Mouse (Mus musculus): Measurements from ENCODE around the gene Ksr2. TPM values are rescaled to one million over a fixed set of nuclear protein-coding genes. Genes with fewer than 3 reads are reported as not detected.

Gene Ksr2
- polyA plus RNA-seq (2014; fragmentation: Illumina TruSeq; extraction: RNeasy Lipid Tissue Mini Kit (QIAGEN cat#74804); ENCODE audit: low read depth, low replicate concordance), result 0.96 TPM

GRCm38 (mm10) chr5:117413507-117414501 is at the start of gene Ksr2:
Gene Ksr2, plus strand, starts transcription at chr5:117414000.

DNA sequence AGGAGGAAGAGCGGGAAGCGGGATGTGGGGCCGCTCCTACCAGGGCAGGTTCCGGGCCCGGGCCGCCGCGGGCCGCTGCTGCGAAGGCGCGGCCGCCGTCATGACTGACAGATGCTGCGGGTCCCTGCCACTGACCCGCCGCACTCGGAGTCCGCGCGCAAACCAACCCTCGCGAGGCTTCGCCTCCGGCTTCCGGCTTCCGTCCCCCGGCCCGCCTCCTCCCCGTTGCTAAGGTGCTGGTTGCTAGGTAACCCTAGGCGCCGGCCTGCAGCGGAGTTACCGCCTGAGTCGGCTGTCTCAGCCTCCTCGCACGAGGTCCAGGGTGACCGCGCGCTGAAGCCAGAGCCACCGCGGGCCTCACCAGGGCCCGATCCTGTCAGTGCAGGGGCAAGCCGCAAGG is 24.9 kb upstream of the Ksr2 start, which contains the start of gene Rfc5:
TSS of gene Rfc5 (minus strand) at position 171 of the 400 bp plus-strand sequence.

DNA sequence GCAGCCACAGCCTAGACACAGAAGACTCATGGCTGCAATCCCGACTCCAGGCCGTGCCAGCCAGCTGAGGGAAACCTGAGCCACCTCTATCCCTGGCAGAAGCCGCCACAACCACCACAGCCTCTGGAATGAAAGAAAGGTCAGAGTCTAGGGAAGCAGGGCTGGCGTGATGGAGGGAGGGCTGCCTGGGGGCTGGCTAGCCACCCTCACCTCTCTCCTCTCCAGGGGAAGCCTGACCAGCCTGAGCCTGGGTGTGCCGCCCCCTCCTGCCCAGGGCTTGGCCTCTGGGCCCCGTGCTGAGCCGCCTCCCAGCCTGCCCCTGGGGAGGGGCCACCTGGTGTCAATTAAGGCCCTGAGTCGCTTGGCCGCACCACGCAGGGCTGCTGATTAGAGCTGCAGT is 366.9 kb downstream of the Ksr2 start, which contains the start of gene Nos1:
TSS of gene Nos1 (plus strand) at position 352 of the 400 bp plus-strand sequence.

Other genes starting within 250 kb of the Ksr2 start
- 1,405 TPM for gene Pebp1, start 126.4 kb upstream of the Ksr2 start, polyA plus RNA-seq (2014; fragmentation: Illumina TruSeq; extraction: RNeasy Lipid Tissue Mini Kit (QIAGEN cat#74804); ENCODE audit: low read depth, low replicate concordance)
- gene Vsig10, start 94.9 kb upstream of the Ksr2 start, polyA plus RNA-seq (2014; fragmentation: Illumina TruSeq; extraction: RNeasy Lipid Tissue Mini Kit (QIAGEN cat#74804); ENCODE audit: low read depth, low replicate concordance), result 13.3 TPM
- gene Wsb2, start 56.7 kb upstream of the Ksr2 start, polyA plus RNA-seq (2014; fragmentation: Illumina TruSeq; extraction: RNeasy Lipid Tissue Mini Kit (QIAGEN cat#74804); ENCODE audit: low read depth, low replicate concordance), result 83.3 TPM
- gene Rfc5, start 25.0 kb upstream of the Ksr2 start, polyA plus RNA-seq (2014; fragmentation: Illumina TruSeq; extraction: RNeasy Lipid Tissue Mini Kit (QIAGEN cat#74804); ENCODE audit: low read depth, low replicate concordance), result 21.3 TPM